Mouse (Mus musculus): ENCODE measurements around the gene Ifnz.
A peak's percentile ranks its signal among the peaks of the same experiment; 100 is the strongest.
"Not testable (repeated sequence)": the region's sequence is repeated elsewhere in the genome, so short reads cannot be mapped to it uniquely, and the experiment has no call there.

Gene Ifnz

DNA sequence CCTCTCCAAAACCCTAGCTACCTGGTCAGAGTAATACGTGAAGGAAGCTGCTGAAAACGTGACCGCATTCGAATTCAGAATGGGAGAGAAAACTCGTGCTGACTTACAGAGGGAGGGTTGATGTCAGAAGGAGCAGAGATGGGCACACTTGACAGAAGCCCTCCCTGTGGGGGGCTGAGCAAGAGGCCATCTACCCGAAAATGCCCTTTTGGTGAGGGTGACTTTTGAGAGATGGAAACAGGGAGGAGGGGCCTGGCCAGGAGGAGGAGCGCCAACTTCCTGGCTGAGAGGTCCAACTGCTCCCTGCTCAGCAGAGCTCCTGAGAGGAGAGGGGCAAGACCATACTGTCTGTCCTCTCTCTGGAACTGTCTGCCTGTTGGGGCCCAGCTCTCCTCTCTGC is at the start of gene Ifnz:
Ifnz (plus strand) TSS at position 301 of the 400 bp plus-strand sequence.
- not testable (repeated sequence) for DNase-seq (ENCODE audit: low spot score)

DNA sequence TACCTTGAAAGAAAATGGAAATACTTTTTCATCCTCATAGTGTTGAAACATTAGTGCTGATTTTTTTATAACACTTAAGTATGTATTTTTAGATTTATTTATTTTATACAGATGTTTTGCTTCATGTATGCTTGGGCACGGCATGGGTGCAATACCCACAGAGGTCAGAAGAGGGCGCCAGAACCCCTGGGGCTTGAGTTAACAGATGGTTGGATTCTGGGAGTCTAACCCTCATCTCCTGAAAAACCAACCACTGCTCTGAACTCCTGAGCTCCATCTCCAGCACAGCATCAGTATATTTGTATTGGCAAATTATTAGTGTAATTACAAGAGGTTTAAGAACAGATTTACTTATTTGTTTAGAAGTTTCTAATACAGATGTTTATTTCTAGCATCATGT is 43.5 kb upstream of the Ifnz start:
- peak; percentile 66 for DNase-seq (ENCODE audit: low spot score)

DNA sequence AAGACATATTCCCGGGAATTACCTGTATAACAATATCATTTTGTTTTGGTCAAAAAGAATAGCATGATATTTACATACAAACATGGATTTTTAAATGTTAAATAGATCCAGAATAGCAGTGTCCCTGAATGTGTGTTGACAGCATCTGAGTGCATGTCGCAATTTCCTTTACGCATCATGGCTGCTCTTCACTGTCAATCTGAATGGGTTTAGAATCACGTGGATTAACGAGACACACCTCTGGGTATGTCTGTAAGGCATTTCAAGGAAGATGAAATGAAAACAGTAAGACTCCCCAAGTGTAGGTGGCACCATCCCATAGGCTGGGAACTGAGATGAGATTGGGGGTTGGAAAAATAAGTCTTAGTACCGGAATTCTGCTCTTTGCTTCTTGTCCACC is 42.9 kb upstream of the Ifnz start:
- no peak for DNase-seq (ENCODE audit: low spot score)

DNA sequence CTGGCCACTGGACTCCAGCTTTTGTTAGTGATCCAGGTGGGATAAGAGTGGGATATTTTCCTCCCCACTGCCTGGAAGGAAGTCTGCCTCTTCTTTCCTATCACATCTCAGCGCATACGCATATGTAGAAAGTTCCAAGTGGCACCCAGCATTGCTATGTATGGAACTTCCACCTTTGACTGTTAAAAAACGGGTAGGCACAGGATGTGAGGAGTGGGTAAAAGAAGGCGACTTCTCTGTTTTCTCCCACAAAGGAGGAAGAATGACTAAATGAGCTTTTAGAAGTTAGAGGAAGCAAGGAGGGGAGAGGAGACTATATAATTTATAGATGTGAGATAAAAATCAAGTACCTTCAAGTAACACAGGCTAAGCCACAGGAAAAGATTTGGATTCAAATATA is 40.5 kb upstream of the Ifnz start:
- no peak for DNase-seq (ENCODE audit: low spot score)

GRCm38 (mm10) chr4:88742771-88743371 is 39.1 kb upstream of the Ifnz start:
- DNase-seq (ENCODE audit: low spot score), result no peak

GRCm38 (mm10) chr4:88744207-88744606 is 37.7 kb upstream of the Ifnz start:
- DNase-seq (ENCODE audit: low spot score), result no peak

- no peak for DNase-seq (ENCODE audit: low spot score)
Measured at GRCm38 (mm10) chr4:88749926-88750325, 32.0 kb upstream of the Ifnz start.

- peak; percentile 73 for DNase-seq (ENCODE audit: low spot score)
Measured at GRCm38 (mm10) chr4:88754818-88755340, 27.1 kb upstream of the Ifnz start, which contains the start of gene Gm13271. TSS of gene Gm13271 (plus strand) at chr4:88754868.

DNA sequence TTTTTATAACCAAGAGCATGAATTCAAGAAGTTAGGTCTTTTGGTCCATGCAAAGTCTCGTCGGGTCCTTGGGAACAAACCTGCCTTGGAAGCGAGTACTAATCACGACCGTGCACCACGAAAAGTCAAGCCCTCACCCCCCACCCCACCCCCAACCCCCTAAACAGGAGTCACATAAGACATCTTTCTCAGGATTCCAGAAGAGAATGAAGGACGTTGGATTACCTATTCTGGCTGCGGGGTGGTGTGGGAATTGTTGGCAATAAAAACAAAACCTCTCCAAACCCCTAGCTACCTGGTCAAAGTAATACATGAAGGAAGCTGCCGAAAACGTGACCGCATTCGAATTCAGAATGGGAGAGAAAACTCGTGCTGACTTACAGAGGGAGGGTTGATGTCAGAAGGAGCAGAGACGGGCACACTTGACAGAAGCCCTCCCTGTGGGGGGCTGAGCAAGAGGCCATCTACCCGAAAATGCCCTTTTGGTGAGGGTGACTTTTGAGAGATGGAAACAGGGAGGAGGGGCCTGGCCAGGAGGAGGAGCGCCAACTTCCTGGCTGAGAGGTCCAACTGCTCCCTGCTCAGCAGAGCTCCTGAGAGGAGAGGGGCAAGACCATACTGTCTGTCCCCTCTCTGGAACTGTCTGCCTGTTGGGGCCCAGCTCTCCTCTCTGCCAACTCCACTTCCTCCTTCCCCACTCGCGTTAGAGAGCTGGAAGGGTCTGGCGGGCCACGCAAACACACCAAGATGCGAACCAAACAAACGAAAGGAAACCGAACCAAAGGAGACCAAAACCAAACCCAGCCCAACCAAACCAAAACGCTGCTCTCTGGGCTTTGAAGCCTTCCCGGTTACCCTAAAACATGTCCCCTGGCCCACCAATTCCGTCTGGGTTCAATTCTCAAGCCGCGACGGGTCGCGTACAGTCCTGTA is 25.1 kb upstream of the Ifnz start:
- not testable (repeated sequence) for DNase-seq (ENCODE audit: low spot score)

- peak; percentile 87 for DNase-seq (ENCODE audit: low spot score)
Measured at GRCm38 (mm10) chr4:88757628-88758031, 24.3 kb upstream of the Ifnz start.

DNA sequence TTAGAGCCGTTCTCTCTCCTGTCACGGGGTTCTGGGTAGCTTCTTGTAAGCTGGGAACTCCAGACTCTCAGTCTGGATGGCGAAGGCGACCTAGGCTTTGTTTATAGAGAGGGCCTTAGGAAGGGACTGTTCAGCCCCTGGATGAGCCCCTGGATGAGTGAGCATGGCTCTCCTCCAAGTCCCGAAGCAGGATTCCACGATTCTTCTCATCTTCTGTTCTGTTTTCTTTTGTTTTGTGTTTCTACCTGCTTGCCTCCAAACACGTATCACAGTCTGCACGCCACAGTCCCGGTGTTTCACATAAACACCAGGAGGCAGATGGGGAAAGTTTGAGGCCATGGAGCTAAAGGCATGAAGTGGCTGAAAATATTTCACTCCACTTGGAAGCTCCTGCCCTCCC is 23.2 kb upstream of the Ifnz start:
- DNase-seq (ENCODE audit: low spot score), result not testable (repeated sequence)

DNA sequence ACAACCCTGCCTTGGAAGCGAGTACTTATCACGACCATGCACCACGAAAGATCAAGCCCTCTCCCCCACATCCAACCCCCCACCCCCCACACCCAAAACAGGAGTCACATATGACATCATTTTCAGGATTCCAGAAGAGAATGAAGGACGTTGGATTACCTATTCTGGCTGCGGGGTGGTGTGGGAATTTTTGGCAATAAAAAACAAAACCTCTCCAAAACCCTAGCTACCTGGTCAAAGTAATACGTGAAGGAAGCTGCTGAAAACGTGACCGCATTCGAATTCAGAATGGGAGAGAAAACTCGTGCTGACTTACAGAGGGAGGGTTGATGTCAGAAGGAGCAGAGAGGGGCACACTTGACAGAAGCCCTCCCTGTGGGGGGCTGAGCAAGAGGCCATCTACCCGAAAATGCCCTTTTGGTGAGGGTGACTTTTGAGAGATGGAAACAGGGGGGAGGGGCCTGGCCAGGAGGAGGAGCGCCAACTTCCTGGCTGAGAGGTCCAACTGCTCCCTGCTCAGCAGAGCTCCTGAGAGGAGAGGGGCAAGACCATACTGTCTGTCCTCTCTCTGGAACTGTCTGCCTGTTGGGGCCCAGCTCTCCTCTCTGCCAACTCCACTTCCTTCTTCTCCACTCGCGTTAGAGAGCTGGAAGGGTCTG is 22.2 kb upstream of the Ifnz start, which contains the start of gene Gm13283:
Gm13283 (plus strand) TSS at position 510 of the 659 bp plus-strand sequence.
- peak; percentile 34 for DNase-seq (ENCODE audit: low spot score)

DNA sequence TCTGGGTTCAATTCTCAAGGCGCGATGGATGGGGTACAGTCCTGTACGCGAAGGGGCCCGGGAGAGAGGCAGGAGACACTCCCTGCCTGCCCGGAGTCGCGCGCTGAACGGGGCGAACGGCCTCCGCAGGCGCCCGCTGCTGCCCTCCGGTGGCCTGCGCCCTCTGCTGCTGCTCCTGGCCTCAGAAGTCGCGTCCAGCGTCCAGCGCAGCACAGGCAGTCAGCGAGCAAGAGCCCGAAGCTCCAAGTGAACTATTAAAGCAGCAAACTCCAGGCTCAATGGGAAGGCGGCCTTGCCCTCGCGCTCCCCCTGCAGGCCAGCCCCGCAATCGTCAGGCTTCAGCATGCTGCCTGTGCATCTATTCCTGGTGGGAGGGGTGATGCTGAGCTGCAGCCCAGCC is 21.5 kb upstream of the Ifnz start:
- peak; percentile 42 for DNase-seq (ENCODE audit: low spot score)

DNA sequence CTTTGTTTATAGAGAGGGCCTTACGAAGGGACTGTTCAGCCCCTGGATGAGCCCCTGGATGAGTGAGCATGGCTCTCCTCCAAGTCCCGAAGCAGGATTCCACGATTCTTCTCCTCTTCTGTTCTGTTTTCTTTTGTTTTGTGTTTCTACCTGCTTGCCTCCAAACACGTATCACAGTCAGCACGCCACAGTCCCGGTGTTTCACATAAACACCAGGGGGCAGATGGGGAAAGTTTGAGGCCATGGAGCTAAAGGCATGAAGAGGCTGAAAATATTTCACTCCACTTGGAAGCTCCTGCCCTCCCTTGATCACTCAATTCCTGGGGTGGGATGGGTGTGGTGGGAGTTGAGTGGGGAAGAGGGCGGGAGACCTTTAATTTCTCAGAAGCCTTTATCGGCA is 20.2 kb upstream of the Ifnz start:
- peak; percentile 65 for DNase-seq (ENCODE audit: low spot score)

- DNase-seq (ENCODE audit: low spot score), result not testable (repeated sequence)
Measured at GRCm38 (mm10) chr4:88762341-88762740, 19.6 kb upstream of the Ifnz start.

GRCm38 (mm10) chr4:88763384-88764018 is 18.4 kb upstream of the Ifnz start:
- DNase-seq (ENCODE audit: low spot score), result not testable (repeated sequence)

- not testable (repeated sequence) for DNase-seq (ENCODE audit: low spot score)
Measured at GRCm38 (mm10) chr4:88773534-88773933, 8.4 kb upstream of the Ifnz start, which contains the start of gene Gm13290. TSS of gene Gm13290 (plus strand) at chr4:88773834.

GRCm38 (mm10) chr4:88776622-88777021 is 5.3 kb upstream of the Ifnz start, which contains the start of gene Gm13289:
TSS of gene Gm13289 (plus strand) at chr4:88776922.
- not testable (repeated sequence) for DNase-seq (ENCODE audit: low spot score)

- not testable (repeated sequence) for DNase-seq (ENCODE audit: low spot score)
Measured at GRCm38 (mm10) chr4:88779550-88779949, 2.4 kb upstream of the Ifnz start, which contains the start of gene Gm13272. TSS of gene Gm13272 (plus strand) at chr4:88779850.

DNA sequence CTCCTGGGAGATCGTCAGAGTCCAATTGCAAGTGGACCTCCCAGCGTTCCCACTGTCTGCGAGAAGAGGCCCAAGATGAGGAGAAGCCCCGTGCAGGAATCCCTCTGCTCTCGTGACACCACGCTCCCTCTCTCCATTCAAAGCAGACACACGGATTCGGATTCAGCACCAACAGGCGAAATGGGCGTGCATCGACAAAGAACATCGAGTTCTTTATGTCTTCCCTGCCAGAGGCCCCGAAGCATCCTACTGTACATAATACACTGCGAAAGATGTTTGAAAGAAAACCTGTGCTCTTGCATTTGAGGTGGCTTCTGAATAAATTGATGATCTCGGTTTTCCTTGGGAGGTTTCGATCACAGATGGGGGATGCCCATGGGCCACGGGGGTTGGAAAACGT is 1.6 kb upstream of the Ifnz start:
- DNase-seq (ENCODE audit: low spot score), result not testable (repeated sequence)

DNA sequence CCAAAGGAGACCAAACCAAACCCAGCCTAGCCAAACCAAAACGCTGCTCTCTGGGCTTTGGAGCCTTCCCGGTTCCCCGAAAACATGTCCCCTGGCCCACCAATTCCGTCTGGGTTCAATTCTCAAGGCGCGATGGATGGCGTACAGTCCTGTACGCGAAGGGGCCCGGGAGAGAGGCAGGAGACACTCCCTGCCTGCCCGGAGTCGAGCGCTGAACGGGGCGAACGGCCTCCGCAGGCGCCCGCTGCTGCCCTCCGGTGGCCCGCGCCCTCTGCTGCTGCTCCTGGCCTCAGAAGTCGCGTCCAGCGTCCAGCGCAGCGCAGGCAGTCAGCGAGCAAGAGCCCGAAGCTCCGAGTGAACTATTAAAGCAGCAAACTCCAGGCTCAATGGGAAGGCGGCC is 404 bp downstream of the Ifnz start:
- not testable (repeated sequence) for DNase-seq (ENCODE audit: low spot score)

Measured in ovary, postnatal 14 days (tissue).